Mouse (Mus musculus): ENCODE results near the gene Exosc1. TPM values are rescaled to one million over a fixed set of nuclear protein-coding genes. Genes with fewer than 3 reads are reported as not detected.

Exosc1 gene
- polyA plus RNA-seq, 1 experiment, result 27.5 TPM

- peak within 1 kb of the TSS; percentile 96 for H3K4me3 ChIP-seq (ENCODE audit: control insufficient read depth, low read depth, low read length)
- H3K36me3 ChIP-seq (ENCODE audit: control insufficient read depth, insufficient read depth, low read length), result peaks cover 1% of the 10 kb centered on the region
- TF ChIP-seq CTCF (IDR thresholded peaks at IDR 0.05; ENCODE audit: control insufficient read depth, insufficient read depth, insufficient replicate concordance, low read depth, low read length), result no peak
- TF ChIP-seq POLR2A (IDR thresholded peaks at IDR 0.05; ENCODE audit: control insufficient read depth, low read depth, low read length), result peak; percentile 73; the same call in 1 of the 2 replicates
- no peaks in the 10 kb centered on the region for H3K27me3 ChIP-seq (ENCODE audit: control insufficient read depth, insufficient read depth, low read length)
- peaks cover 3% of the 10 kb centered on the region; the same call in 1 of the 2 replicates for H3K4me1 ChIP-seq (ENCODE audit: control insufficient read depth, insufficient read depth, low read length)
- H3K27ac ChIP-seq (ENCODE audit: control insufficient read depth, insufficient read depth, low read depth, low read length), result peak within 1 kb of the TSS; percentile 70
These were observed 37.5 kb downstream of the Exosc1 start, which contains the start of gene Rrp12 for GRCm38 (mm10) chr19:41895460-41896318. Rrp12 (minus strand) TSS chr19:41896173.

GRCm38 (mm10) chr19:41894959-41895358 lies 38.3 kb downstream of the Exosc1 start:
- TF ChIP-seq POLR2A (IDR thresholded peaks at IDR 0.05; ENCODE audit: control insufficient read depth, low read depth, low read length), result no peak
- TF ChIP-seq CTCF (IDR thresholded peaks at IDR 0.05; ENCODE audit: control insufficient read depth, insufficient read depth, insufficient replicate concordance, low read depth, low read length), result no peak
- Histone ChIP-seq H3K27ac (ENCODE audit: control insufficient read depth, insufficient read depth, low read depth, low read length) (peak overlapping the region; percentile 70; the same call in 1 of the 2 replicates), H3K36me3 (ENCODE audit: control insufficient read depth, insufficient read depth, low read length) (peaks cover 1% of the 10 kb centered on the region), H3K27me3 (ENCODE audit: control insufficient read depth, insufficient read depth, low read length) (no peaks in the 10 kb centered on the region), H3K4me1 (ENCODE audit: control insufficient read depth, insufficient read depth, low read length) (peaks cover 3% of the 10 kb centered on the region; the same call in 1 of the 2 replicates), H3K4me3 (ENCODE audit: control insufficient read depth, low read depth, low read length) (peak overlapping the region; percentile 96)

- Histone ChIP-seq H3K27me3 (ENCODE audit: control insufficient read depth, insufficient read depth, low read length) (no peaks in the 10 kb centered on the region), H3K4me3 (ENCODE audit: control insufficient read depth, low read depth, low read length) (no peak overlapping the region), H3K4me1 (ENCODE audit: control insufficient read depth, insufficient read depth, low read length) (no peaks in the 10 kb centered on the region), H3K36me3 (ENCODE audit: control insufficient read depth, insufficient read depth, low read length) (peaks cover 4% of the 10 kb centered on the region), H3K27ac (ENCODE audit: control insufficient read depth, insufficient read depth, low read depth, low read length) (no peak overlapping the region)
- TF ChIP-seq POLR2A (IDR thresholded peaks at IDR 0.05; ENCODE audit: control insufficient read depth, low read depth, low read length) (no peak), CTCF (IDR thresholded peaks at IDR 0.05; ENCODE audit: control insufficient read depth, insufficient read depth, insufficient replicate concordance, low read depth, low read length) (no peak)
These were observed 45.0 kb downstream of the Exosc1 start for GRCm38 (mm10) chr19:41888191-41888590.

GRCm38 (mm10) chr19:41883882-41884281 lies 49.3 kb downstream of the Exosc1 start:
- Histone ChIP-seq H3K27me3 (ENCODE audit: control insufficient read depth, insufficient read depth, low read length) (no peaks in the 10 kb centered on the region), H3K4me1 (ENCODE audit: control insufficient read depth, insufficient read depth, low read length) (no peaks in the 10 kb centered on the region), H3K4me3 (ENCODE audit: control insufficient read depth, low read depth, low read length) (no peak overlapping the region), H3K27ac (ENCODE audit: control insufficient read depth, insufficient read depth, low read depth, low read length) (no peak overlapping the region), H3K36me3 (ENCODE audit: control insufficient read depth, insufficient read depth, low read length) (peaks cover 6% of the 10 kb centered on the region)
- TF ChIP-seq POLR2A (IDR thresholded peaks at IDR 0.05; ENCODE audit: control insufficient read depth, low read depth, low read length) (no peak), CTCF (IDR thresholded peaks at IDR 0.05; ENCODE audit: control insufficient read depth, insufficient read depth, insufficient replicate concordance, low read depth, low read length) (no peak)

- Histone ChIP-seq H3K4me1 (ENCODE audit: control insufficient read depth, insufficient read depth, low read length) (no peaks in the 10 kb centered on the region), H3K27me3 (ENCODE audit: control insufficient read depth, insufficient read depth, low read length) (no peaks in the 10 kb centered on the region), H3K36me3 (ENCODE audit: control insufficient read depth, insufficient read depth, low read length) (peaks cover 6% of the 10 kb centered on the region), H3K4me3 (ENCODE audit: control insufficient read depth, low read depth, low read length) (no peak overlapping the region), H3K27ac (ENCODE audit: control insufficient read depth, insufficient read depth, low read depth, low read length) (no peak overlapping the region)
- TF ChIP-seq POLR2A (IDR thresholded peaks at IDR 0.05; ENCODE audit: control insufficient read depth, low read depth, low read length) (no peak), CTCF (IDR thresholded peaks at IDR 0.05; ENCODE audit: control insufficient read depth, insufficient read depth, insufficient replicate concordance, low read depth, low read length) (no peak)
These were observed 51.4 kb downstream of the Exosc1 start for GRCm38 (mm10) chr19:41881842-41882241.

GRCm38 (mm10) chr19:41874356-41874755 lies 58.9 kb downstream of the Exosc1 start:
- Histone ChIP-seq H3K27me3 (ENCODE audit: control insufficient read depth, insufficient read depth, low read length) (no peaks in the 10 kb centered on the region), H3K27ac (ENCODE audit: control insufficient read depth, insufficient read depth, low read depth, low read length) (no peak overlapping the region), H3K4me3 (ENCODE audit: control insufficient read depth, low read depth, low read length) (no peak overlapping the region), H3K4me1 (ENCODE audit: control insufficient read depth, insufficient read depth, low read length) (no peaks in the 10 kb centered on the region), H3K36me3 (ENCODE audit: control insufficient read depth, insufficient read depth, low read length) (peaks cover 8% of the 10 kb centered on the region)
- TF ChIP-seq POLR2A (IDR thresholded peaks at IDR 0.05; ENCODE audit: control insufficient read depth, low read depth, low read length) (no peak), CTCF (IDR thresholded peaks at IDR 0.05; ENCODE audit: control insufficient read depth, insufficient read depth, insufficient replicate concordance, low read depth, low read length) (no peak)

Other genes with a start within 250 kb of the Exosc1 start
- 9.6 and 11.7 TPM in 2 replicates for gene Slit1, start 189.8 kb downstream of the Exosc1 start, polyA plus RNA-seq (2012; rRNA removed)
- 33.9 and 39.1 TPM in 2 replicates for gene Arhgap19, start 131.4 kb downstream of the Exosc1 start, polyA plus RNA-seq (2012; rRNA removed)
- gene Frat1, start 103.5 kb downstream of the Exosc1 start, polyA plus RNA-seq (2012; rRNA removed), result 103 and 140 TPM in 2 replicates
- gene Frat2, start 85.3 kb downstream of the Exosc1 start, polyA plus RNA-seq (2012; rRNA removed), result 47.7 and 64.2 TPM in 2 replicates
- 29.5 and 32.3 TPM in 2 replicates for gene Rrp12, start 37.2 kb downstream of the Exosc1 start, polyA plus RNA-seq (2012; rRNA removed)
- gene Pgam1, start 21.5 kb downstream of the Exosc1 start, polyA plus RNA-seq (2012; rRNA removed), result 58.2 and 64.2 TPM in 2 replicates
- 34.8 and 44.9 TPM in 2 replicates for gene Zdhhc16, start 57 bp upstream of the Exosc1 start, polyA plus RNA-seq (2012; rRNA removed)
- 45.8 and 46.5 TPM in 2 replicates for gene Mms19, start 47.7 kb upstream of the Exosc1 start, polyA plus RNA-seq (2012; rRNA removed)
- gene Ubtd1, start 48.3 kb upstream of the Exosc1 start, polyA plus RNA-seq (2012; rRNA removed), result 282 and 310 TPM in 2 replicates
- 0.62 and 0.63 TPM in 2 replicates for gene Ankrd2, start 102.6 kb upstream of the Exosc1 start, polyA plus RNA-seq (2012; rRNA removed)
- gene Hoga1, start 112.2 kb upstream of the Exosc1 start, polyA plus RNA-seq (2012; rRNA removed), result 10.8 and 11.7 TPM in 2 replicates
- gene 4933411K16Rik, start 118.8 kb upstream of the Exosc1 start, polyA plus RNA-seq (2012; rRNA removed), result 1,397 and 1,535 TPM in 2 replicates
- 190 TPM in 2 replicates for gene Morn4, start 152.9 kb upstream of the Exosc1 start, polyA plus RNA-seq (2012; rRNA removed)
- gene Pi4k2a, start 157.0 kb upstream of the Exosc1 start, polyA plus RNA-seq (2012; rRNA removed), result 27.2 and 27.8 TPM in 2 replicates
- gene Avpi1, start 195.6 kb upstream of the Exosc1 start, polyA plus RNA-seq (2012; rRNA removed), result 8.4 and 10.8 TPM in 2 replicates
- gene Marveld1, start 214.0 kb upstream of the Exosc1 start, polyA plus RNA-seq (2012; rRNA removed), result 5.5 and 5.9 TPM in 2 replicates
- 57.8 and 60.3 TPM in 2 replicates for gene Zfyve27, start 230.5 kb upstream of the Exosc1 start, polyA plus RNA-seq (2012; rRNA removed)